Mouse (Mus musculus) embryonic stem cell, embryonic (primary cell): ENCODE measurements around the gene Tspan1.

Experiments used
- CTCF ChIA-PET, 4 experiments: fragments of 300-600 bp in 2 of 4; fragments of 350-600 bp in 2 of 4; sonication (Branson Sonifier 250); formaldehyde crosslinking; loops; one replicate each; lab custom pipeline; 2022; ENCODE audit warnings: inconsistent platforms in 2 of 4; lab: Charles Lee
- POLR2A ChIA-PET, 4 experiments: fragments of 300-600 bp in 2 of 4; fragments of 350-600 bp in 2 of 4; sonication (Branson Sonifier 250); formaldehyde crosslinking; loops; one replicate each; lab custom pipeline; 2022; ENCODE audit warnings: antibody characterized with exemption in 4 of 4, inconsistent platforms in 1 of 4; lab: Charles Lee

Tspan1 gene

DNA sequence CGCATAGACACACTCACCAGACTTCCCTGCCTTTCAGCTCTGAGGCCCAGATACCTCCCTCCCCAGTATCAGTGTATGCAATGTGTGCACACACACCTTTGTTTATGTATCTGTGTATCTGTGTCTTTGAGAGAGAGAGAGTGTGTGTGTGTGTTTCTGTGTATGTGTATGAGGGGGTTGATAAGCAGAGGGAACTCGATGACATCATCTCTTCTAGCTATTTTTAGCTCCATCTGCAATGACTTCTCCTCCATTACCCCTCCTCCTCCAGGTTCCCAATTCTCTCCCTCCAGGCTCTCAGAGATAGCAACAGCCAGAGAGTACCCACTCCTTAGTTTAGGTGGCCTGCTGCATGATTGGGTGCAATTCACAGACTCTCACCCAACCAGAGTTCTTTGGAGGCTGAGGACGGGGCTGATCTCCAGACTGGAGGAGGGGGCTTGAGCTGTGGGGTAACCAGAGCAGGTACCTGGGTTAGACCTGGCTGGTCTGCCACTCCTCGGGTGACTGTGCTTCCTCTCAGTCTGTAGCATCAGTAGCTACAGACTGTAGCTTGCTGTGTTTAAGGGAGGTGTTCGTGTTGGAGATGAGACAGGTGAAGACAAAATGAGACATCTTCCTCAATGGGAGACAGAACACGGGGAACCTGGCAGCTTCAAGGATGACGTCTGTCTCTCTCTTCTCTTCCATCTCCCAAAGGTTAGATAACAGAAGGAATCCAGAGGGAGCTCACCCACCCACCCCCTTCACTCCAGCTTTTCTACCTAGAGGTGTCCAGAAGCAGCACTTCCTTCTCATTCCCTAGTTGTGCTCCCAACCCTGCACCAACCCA, 8.5 kb upstream of the Tspan1 start:
- POLR2A ChIA-PET, result interaction anchor here in 3 of 4 experiments (0.6 to 8.1 kb wide), 24 partner anchors 8 to 382 kb away, joined by 3 to 43 read pairs (median 4); partner anchors contain the start of genes Gpbp1l1 (in 2 of the 3), Pik3r3 (in 2 of the 3), Lrrc41 (in 1 of the 3) and Lurap1 (in 1 of the 3)
- CTCF ChIA-PET, result interaction anchor here in 2 of 4 experiments (0.5 to 0.6 kb wide), 4 partner anchors 71 to 418 kb away, joined by 3 to 9 read pairs (median 5); no protein-coding TSS in a partner anchor

DNA sequence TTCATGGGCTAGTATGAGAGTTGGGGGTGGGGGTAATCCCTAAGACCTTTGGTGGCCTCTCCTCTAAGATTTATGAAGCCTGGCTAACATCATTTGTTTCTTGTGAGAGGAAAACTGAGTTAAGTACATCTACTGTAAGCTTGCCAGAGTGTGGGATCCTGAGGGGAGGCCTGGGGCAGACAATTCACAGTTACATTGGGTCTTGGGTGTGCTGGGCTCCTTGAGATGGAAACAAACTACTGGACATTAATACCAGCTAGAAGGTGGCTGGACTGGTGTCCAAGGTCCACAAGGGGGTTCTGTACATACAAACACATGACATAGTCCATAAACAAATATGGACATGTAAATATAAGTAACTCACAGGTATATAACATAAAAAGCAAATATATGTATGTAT, 7.7 kb upstream of the Tspan1 start:
- POLR2A ChIA-PET, result interaction anchor here in 3 of 4 experiments (0.8 to 8.1 kb wide), 12 partner anchors 9 to 383 kb away, joined by 3 to 43 read pairs (median 4); partner anchors contain the start of genes Pik3r3 (in 2 of the 3), Gpbp1l1 (in 1 of the 3), Lrrc41 (in 1 of the 3) and Pomgnt1 (in 1 of the 3)
- CTCF ChIA-PET, result interaction anchor here in 1 of 4 experiments (0.5 to 0.6 kb wide), 2 partner anchors 418 to 1753 kb away, joined by 3 to 6 read pairs; no protein-coding TSS in a partner anchor

DNA sequence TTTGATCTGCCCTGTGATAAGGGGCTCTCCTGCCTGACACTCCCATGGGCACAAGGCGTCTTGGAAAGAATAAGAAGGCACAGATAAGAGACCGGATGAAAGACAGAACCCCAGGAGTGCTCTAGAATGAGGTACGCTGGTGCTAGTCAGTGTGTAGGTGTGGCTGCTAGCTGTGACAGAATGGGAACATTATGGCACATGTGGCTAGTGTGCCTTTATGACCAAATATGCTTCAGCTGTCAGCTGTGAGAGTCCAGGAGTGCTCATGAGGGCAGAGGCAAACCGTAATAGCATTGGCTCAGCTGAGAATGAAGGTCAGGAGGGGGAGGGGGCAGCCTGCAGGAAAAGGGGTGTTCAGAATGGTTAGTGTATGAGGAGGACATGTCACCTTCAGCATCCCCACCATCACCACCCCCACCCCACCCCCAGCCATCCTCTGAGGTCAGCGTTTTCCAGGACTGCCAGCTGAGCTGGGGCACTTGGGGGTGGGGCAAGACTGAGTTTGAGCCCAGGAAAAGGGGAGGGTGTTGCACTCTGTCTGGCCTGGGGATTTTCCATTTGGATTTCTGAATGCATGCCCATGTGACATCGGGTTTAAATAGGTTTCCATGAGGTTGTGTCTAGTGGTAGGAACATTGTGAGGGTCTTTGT, 7.2 kb upstream of the Tspan1 start:
- ChIA-PET CTCF (interaction anchor here in 1 of 4 experiments (0.6 kb wide), 1 partner anchor 1754 kb away, joined by 6 read pairs; no protein-coding TSS in a partner anchor), POLR2A (interaction anchor here in 3 of 4 experiments (0.6 to 8.1 kb wide), 5 partner anchors 10 to 206 kb away, joined by 3 to 43 read pairs (median 6); partner anchors contain the start of gene Pik3r3 (in 2 of the 3))

DNA sequence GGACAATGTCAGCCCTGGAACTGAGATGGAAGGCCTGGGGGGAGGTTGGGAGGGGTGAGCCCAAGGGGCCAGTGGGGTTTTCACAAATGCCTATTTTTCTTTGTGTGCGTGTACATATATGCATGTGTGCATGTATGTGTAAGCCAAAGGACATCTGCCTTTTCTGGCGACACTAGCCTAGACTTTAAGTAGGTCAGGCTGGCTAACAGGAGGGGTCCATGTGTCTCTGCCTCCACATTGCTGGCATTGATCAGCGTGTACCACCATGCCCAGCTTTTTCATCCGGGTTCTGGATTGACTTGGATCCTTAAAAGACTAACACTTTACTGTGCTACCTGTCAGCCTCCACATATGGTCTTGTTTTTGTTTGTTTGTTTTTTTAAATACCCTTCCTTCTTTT, 6.4 kb upstream of the Tspan1 start:
- POLR2A ChIA-PET, result interaction anchor here in 3 of 4 experiments (0.6 to 8.1 kb wide), 16 partner anchors 9 to 547 kb away, joined by 3 to 43 read pairs (median 4); partner anchors contain the start of genes Pik3r3 (in 3 of the 3), Pomgnt1 (in 1 of the 3), Prdx1 (in 1 of the 3) and Rad54l (in 1 of the 3)
- CTCF ChIA-PET, result interaction anchor here in 2 of 4 experiments (1.0 to 1.5 kb wide), 2 partner anchors 9 to 39 kb away, joined by 3 to 4 read pairs; no protein-coding TSS in a partner anchor

DNA sequence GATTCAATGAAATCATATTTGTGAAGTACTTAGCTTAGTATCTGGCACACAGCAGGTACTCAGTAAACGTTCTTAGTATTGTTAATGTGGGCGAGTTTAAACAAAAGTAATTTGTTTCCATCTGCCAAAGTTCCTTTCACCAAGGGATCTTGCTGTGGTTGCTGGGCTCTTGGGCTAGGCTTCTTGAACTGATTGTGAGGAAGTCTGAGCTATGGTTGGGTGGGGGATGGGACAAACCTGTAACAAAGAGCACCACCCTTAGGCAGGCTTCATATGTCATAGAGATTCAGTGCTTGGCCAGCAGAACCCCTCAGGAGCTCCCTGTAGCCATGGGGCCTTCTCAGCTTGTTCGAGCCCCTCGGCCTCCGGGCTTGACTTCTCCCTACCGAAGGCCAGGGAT, 5.7 kb upstream of the Tspan1 start, which contains the start of the genes 1700042G07Rik and Gm49337:
Gene 1700042G07Rik (plus strand): TSS at position 301 of the 400 bp plus-strand sequence.
Gene Gm49337 (plus strand): TSS at position 313 of the 400 bp plus-strand sequence.
- CTCF ChIA-PET, result interaction anchor here in 2 of 4 experiments (1.0 to 1.5 kb wide), 4 partner anchors 9 to 119 kb away, joined by 3 to 5 read pairs (median 4); partner anchors contain the start of gene Nsun4 (in 1 of the 2)
- POLR2A ChIA-PET, result interaction anchor here in 3 of 4 experiments (0.8 to 8.1 kb wide), 15 partner anchors 10 to 548 kb away, joined by 3 to 43 read pairs (median 4); partner anchors contain the start of genes Pik3r3 (in 3 of the 3), Lurap1 (in 1 of the 3), Pomgnt1 (in 1 of the 3) and Prdx1 (in 1 of the 3)

DNA sequence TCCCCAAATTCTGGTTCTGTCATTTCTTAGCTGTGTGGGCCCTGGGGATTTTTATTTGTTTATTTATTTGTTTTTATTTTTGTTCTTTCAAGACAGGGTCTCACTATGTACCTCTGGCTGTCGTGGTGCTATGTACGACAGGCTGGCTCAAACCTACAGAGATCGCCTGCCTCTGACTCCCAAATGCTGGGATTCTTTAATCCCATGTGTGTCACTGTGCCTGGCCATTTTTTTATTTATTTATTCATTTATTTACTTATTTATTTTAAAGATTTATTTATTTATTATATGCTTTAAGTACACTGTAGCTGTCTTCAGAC, 1.9 kb upstream of the Tspan1 start:
- POLR2A ChIA-PET, result interaction anchor here in 2 of 4 experiments (0.8 to 1.5 kb wide), 4 partner anchors 8 to 388 kb away, joined by 3 to 4 read pairs (median 3); partner anchors contain the start of gene Gpbp1l1 (in 1 of the 2)
- CTCF ChIA-PET, result interaction anchor here in 3 of 4 experiments (0.6 to 1.5 kb wide), 5 partner anchors 11 to 46 kb away, joined by 3 to 11 read pairs (median 3); no protein-coding TSS in a partner anchor

DNA sequence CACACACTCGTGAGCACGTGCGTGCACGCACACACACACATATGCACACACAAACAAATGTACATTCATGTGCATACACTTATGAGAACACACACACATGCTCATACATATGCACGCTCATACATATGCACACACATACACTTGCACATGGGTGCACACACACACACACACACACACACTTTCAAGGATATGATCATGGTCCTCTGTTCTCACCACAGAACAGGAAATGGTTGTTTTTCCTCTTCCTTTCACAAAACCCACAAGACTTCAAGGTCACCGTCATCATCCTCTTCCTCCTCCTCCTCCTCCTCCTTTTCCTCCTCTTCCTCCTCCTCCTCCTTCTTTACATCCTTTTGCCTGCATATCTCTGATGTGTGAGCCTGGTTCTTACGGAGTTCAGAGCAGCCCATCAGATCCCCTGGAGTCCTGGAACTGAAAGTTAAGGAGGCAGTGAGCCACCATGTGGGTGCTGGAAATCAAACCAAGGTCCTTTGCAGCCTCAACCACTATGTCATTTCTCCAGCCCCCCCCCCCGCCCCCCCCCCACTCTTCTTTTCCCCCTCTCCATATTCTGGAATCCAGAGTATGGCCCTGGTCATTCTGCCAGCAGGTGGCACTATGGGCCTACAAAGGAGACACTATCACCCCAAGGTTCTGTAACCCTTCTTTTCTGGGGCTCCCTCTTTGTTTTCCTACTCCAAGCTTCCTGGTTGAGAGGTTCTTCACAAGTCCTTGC, 1.4 kb upstream of the Tspan1 start:
- CTCF ChIA-PET, result interaction anchor here in 3 of 4 experiments (0.6 to 1.5 kb wide), 5 partner anchors 11 to 47 kb away, joined by 3 to 11 read pairs (median 3); no protein-coding TSS in a partner anchor
- POLR2A ChIA-PET, result interaction anchor here in 1 of 4 experiments (0.8 to 1.1 kb wide), 2 partner anchors 9 to 81 kb away, joined by 3 read pairs; no protein-coding TSS in a partner anchor

DNA sequence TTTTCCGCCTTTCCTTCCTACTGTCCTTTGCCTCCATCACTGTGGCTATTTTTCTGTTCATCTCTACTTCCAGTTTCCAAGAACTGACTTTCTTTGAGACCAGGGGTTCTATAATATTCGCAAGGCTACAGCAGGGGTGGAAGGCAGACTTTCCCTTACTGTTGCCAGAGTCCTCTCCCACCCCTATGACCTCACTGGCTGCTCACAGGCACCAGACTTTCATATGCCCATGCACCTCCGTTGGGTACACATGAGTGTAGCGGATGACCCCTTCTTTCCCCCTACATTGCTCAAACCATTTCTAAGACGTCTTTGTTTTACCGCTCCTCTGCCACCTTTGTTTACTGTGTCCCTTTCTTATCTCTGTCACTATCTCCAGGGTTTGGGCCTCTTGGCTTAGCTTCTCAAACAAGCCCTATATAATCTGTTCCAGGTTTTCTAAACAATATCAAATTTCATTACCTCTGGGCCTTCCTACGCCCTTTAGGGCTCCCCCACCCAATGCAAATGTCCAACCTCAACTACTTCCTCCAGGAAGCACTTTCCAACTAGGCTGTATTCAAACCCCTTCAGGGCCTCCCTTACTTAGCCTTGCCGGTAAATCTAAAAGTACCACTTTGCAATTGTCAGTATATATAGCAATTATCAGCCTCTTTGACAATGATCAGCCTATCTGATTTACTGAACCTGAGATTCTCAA, 1.5 kb downstream of the Tspan1 start:
- ChIA-PET POLR2A (interaction anchor here in 1 of 4 experiments (0.6 to 7.7 kb wide), 3 partner anchors 15 to 47 kb away, joined by 5 to 36 read pairs (median 7); partner anchors contain the start of genes Lurap1, Pomgnt1 and Rad54l), CTCF (interaction anchor here in 1 of 4 experiments (0.6 kb wide), 1 partner anchor 13 kb away, joined by 3 read pairs; no protein-coding TSS in a partner anchor)

DNA sequence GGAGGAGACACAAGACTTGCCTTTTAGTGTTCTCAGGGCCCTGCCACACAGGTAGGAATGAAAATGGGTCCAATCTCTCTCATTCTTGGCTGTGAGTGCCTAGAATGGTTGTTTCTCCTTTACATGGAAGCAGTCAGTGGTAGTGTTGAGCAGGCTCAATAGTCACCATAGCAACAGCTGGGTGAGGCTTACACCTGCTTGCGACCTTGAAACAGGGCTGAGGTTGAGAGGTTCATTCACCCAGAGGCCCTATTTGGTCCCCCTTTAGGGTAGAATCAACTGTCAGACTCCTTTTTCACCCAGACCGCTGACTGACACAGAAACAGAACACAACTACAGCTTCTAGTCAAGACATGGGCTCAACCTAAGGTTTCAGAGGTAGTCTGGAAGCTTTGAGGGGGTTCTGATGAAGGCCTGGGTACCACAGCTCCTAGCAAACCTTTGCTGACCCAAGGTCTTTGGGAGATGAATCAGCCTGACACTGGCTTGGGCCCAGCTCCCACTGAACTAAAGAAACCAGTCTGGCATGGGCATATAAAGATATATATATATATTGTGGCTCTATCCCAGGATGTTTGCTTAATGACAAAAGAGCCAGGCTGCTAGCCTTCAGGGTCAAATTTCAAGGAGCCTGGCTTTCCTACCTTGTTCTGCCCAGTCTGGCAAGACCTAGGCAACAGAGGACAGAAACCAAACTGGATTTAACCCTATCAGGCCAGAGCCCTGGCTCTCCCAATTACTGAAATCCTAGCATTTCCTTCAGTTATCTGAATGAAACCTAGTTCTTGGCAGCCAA, 2.4 kb downstream of the Tspan1 start:
- ChIA-PET POLR2A (interaction anchor here (0.7 to 7.7 kb wide), 9 partner anchors 11 to 676 kb away, joined by 3 to 36 read pairs (median 4); partner anchors contain the start of genes Lurap1 (in 2 of the 4) and Pik3r3 (in 1 of the 4)), CTCF (interaction anchor here in 3 of 4 experiments (0.6 to 1.4 kb wide), 3 partner anchors 15 to 51 kb away, joined by 3 read pairs; no protein-coding TSS in a partner anchor)

DNA sequence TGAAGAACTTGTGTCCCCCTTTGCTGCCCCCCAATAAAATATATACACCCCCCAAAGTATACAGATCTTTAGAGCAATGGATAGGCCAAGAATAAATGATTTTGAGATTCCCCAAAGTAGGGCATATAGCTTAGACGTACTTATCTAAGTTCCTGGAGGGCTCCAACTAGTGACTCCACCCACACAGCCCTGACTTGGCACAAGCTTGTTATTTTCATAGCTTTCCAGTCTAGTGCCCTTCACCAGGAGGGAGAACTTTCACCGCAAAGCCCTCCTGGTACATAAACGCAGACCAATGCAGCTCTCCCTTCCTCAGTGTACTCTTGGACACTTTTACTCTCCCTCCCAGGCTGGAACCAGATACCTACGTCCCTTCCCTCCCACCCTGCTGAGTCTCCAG, 5.3 kb downstream of the Tspan1 start:
- ChIA-PET CTCF (interaction anchor here in 1 of 4 experiments (0.7 kb wide), 1 partner anchor 10 kb away, joined by 5 read pairs; no protein-coding TSS in a partner anchor), POLR2A (interaction anchor here in 1 of 4 experiments (0.6 to 7.7 kb wide), 5 partner anchors 11 to 166 kb away, joined by 3 to 36 read pairs (median 5); partner anchors contain the start of gene Lurap1)

DNA sequence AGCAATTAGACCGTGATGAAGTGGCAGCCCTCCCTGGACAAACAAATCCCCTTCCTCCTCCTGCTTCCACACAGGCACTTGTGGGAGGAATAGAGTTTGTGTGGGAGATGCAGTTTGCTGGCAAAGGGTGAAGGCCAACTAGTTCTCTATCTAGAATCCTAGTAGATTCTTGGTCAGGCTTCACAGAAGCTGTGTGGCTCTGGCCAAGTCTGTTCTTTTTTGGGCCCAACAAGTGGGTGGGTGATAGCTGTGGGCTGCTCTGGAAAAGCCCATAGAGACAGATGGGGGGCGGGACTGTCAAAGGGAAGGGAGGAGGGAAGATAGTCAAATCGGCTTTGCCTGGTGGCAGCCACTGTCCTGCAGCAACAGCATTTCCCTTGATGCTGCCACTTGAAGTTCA, 6.6 kb downstream of the Tspan1 start:
- CTCF ChIA-PET, result no interaction called here
- POLR2A ChIA-PET, result interaction anchor here in 2 of 4 experiments (0.6 to 7.7 kb wide), 5 partner anchors 10 to 399 kb away, joined by 3 to 36 read pairs (median 4); partner anchors contain the start of genes Lurap1 (in 1 of the 2), Pomgnt1 (in 1 of the 2) and Rad54l (in 1 of the 2)

DNA sequence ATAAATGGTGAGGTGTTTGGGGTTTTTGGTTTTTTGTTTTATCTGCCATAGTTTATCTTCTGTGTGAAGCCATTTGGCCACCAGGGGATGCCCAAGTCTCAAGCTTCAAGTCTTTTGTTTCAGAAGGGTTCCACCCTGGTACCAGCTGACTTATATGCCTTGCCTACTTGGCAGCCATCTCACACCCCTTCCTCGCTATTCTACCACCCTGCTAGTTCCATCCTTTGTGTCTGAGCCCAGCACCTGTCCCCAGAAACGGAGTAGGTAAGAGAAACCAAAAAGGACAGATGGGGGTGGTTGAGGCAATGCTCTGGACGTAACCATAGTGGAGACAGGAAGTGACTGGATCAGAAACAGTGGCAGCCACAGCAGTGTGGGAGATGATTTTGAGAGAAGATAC, 7.5 kb downstream of the Tspan1 start:
- ChIA-PET CTCF (interaction anchor here in 1 of 4 experiments (0.6 kb wide), 1 partner anchor 53 kb away, joined by 3 read pairs; no protein-coding TSS in a partner anchor), POLR2A (interaction anchor here (0.6 to 7.7 kb wide), 8 partner anchors 9 to 125 kb away, joined by 3 to 36 read pairs (median 3); partner anchors contain the start of genes Lurap1 (in 1 of the 4), Pik3r3 (in 1 of the 4), Pomgnt1 (in 1 of the 4) and Rad54l (in 1 of the 4))

DNA sequence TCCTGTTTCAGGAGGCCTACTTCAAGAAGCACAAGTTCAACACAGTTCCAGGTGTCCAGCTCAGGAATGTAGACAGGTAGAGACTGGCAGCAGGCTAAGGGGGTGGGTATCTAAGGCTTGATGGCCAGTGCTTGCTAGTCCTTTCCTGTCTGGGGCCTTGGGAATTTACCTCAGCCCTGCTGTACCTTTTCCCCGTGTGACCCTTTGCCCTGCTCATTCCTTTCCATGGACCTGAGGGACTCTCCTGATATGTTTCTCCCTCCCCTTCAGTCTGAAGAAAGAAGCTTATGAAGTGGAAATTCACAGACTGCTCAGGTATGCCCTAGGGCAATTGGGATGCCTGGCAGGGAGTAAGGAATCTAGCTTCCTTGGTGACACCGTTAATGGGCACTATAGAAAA, 9.5 kb downstream of the Tspan1 start:
- POLR2A ChIA-PET, result interaction anchor here in 2 of 4 experiments (0.5 to 1.2 kb wide), 4 partner anchors 14 to 197 kb away, joined by 3 read pairs; partner anchors contain the start of gene Pomgnt1 (in 1 of the 2)
- CTCF ChIA-PET, result interaction anchor here in 2 of 4 experiments (0.5 to 1.4 kb wide), 3 partner anchors 11 to 87 kb away, joined by 3 to 11 read pairs (median 3); no protein-coding TSS in a partner anchor

DNA sequence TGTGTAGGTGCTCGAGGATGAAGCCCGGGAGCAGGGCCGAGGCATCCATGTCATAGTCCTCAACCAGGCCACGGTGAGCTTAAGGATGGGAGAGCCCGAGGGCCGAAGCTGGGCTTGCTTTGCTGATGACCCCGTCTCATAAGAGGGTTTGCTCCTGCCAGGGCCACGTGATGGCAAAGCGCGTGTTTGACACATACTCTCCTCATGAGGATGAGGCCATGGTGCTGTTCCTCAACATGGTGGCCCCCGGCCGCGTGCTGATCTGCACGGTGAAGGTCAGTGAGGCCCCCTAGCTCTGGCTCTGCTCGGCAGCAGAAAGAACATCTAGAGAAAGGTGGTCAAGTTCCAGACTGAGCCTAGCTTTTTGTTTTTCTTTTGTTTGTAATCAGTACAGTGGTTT, 14.7 kb downstream of the Tspan1 start:
- CTCF ChIA-PET, result interaction anchor here in 1 of 4 experiments (1.1 kb wide), 1 partner anchor 18 kb away, joined by 3 read pairs; no protein-coding TSS in a partner anchor
- POLR2A ChIA-PET, result interaction anchor here in 3 of 4 experiments (0.8 to 4.7 kb wide), 11 partner anchors 9 to 95 kb away, joined by 3 to 36 read pairs (median 4); partner anchors contain the start of genes 1700042G07Rik (in 1 of the 3), Gm49337 (in 1 of the 3), Pik3r3 (in 1 of the 3) and Pomgnt1 (in 1 of the 3)
